Mouse (Mus musculus) layer of hippocampus, adult 9-11 months (tissue): ENCODE data around the gene Hhipl1.

Experiments
- DNase-seq: peaks from one replicate; pipeline ENCODE4 v3.0.0; 2022

The Hhipl1 gene

GRCm38 (mm10) chr12:108315818-108316217 is 9.7 kb downstream of the Hhipl1 start:
- DNase-seq, result no peak

- no peak for DNase-seq
These were observed 10.6 kb downstream of the Hhipl1 start for GRCm38 (mm10) chr12:108316655-108317054.

GRCm38 (mm10) chr12:108317201-108317738 is 11.2 kb downstream of the Hhipl1 start:
- no peak for DNase-seq

- DNase-seq, result no peak
These were observed 11.9 kb downstream of the Hhipl1 start for GRCm38 (mm10) chr12:108317826-108318430.

GRCm38 (mm10) chr12:108318499-108318898 is 12.4 kb downstream of the Hhipl1 start:
- no peak for DNase-seq

GRCm38 (mm10) chr12:108320096-108320495 is 14.0 kb downstream of the Hhipl1 start:
- no peak for DNase-seq

GRCm38 (mm10) chr12:108326401-108326800 is 20.3 kb downstream of the Hhipl1 start:
- DNase-seq, result peak; percentile 52

GRCm38 (mm10) chr12:108327889-108328491 is 21.9 kb downstream of the Hhipl1 start:
- DNase-seq, result peak; percentile 91

GRCm38 (mm10) chr12:108333056-108333455 is 27.0 kb downstream of the Hhipl1 start:
- peak; percentile 84 for DNase-seq

- no peak for DNase-seq
These were observed 27.4 kb downstream of the Hhipl1 start for GRCm38 (mm10) chr12:108333481-108333882.

- DNase-seq, result peak; percentile 100
These were observed 27.9 kb downstream of the Hhipl1 start, which contains the start of gene Cyp46a1 for GRCm38 (mm10) chr12:108333895-108334445. Cyp46a1 (plus strand) TSS chr12:108334381.

GRCm38 (mm10) chr12:108334529-108334928 is 28.5 kb downstream of the Hhipl1 start:
- DNase-seq, result peak; percentile 42

GRCm38 (mm10) chr12:108338572-108339190 is 32.6 kb downstream of the Hhipl1 start:
- DNase-seq, result peak; percentile 42

- no peak for DNase-seq
These were observed 42.1 kb downstream of the Hhipl1 start for GRCm38 (mm10) chr12:108348151-108348550.

GRCm38 (mm10) chr12:108349026-108349425 is 43.0 kb downstream of the Hhipl1 start:
- peak; percentile 61 for DNase-seq

- DNase-seq, result no peak
These were observed 44.9 kb downstream of the Hhipl1 start for GRCm38 (mm10) chr12:108350931-108351330.

GRCm38 (mm10) chr12:108352371-108353136 is 46.5 kb downstream of the Hhipl1 start:
- DNase-seq, result no peak

- DNase-seq, result no peak
These were observed 48.2 kb downstream of the Hhipl1 start for GRCm38 (mm10) chr12:108354284-108354683.

- no peak for DNase-seq
These were observed 49.2 kb downstream of the Hhipl1 start for GRCm38 (mm10) chr12:108355271-108355670.

GRCm38 (mm10) chr12:108355986-108356385 is 49.9 kb downstream of the Hhipl1 start:
- DNase-seq, result no peak

- DNase-seq, result peak; percentile 73
These were observed 57.7 kb downstream of the Hhipl1 start for GRCm38 (mm10) chr12:108363796-108364195.

- DNase-seq, result no peak
These were observed 59.3 kb downstream of the Hhipl1 start for GRCm38 (mm10) chr12:108365340-108365739.

GRCm38 (mm10) chr12:108365868-108366267 is 59.8 kb downstream of the Hhipl1 start:
- no peak for DNase-seq
